Mouse (Mus musculus) MEL (cell line): ENCODE data around the gene Hexim2. TPM values are rescaled to one million over a fixed set of nuclear protein-coding genes. Genes with fewer than 3 reads are reported as not detected.

ENCODE experiments used
- DNase-seq: peaks from one replicate; pipeline ENCODE4 v3.0.0; 2011; ENCODE audit warnings: low read depth, low spot score
- H3K27ac ChIP-seq: 2 replicates; pipeline ENCODE4 v1.5.1; 2012; ENCODE audit warnings: low read depth, mild to moderate bottlenecking, control low read depth, low read length, moderate library complexity; ENCODE audit not compliant: control insufficient read depth
- H3K27me3 ChIP-seq, 2 experiments: fragments of 150-350 bp in 1 of 2; sonication (generic) in 1 of 2; 2 replicates each; pipeline ENCODE4 v1.6.1; 2012; ENCODE audit warnings: low read length in 2 of 2, mild to moderate bottlenecking in 2 of 2, improper control_type of control experiment in 1 of 2, moderate library complexity in 1 of 2; ENCODE audit not compliant: insufficient read depth in 2 of 2, control insufficient read depth in 1 of 2
- H3K36me3 ChIP-seq, 2 experiments: 2 replicates each; pipeline ENCODE4 v1.6.1; 2012 to 2014; ENCODE audit warnings: low read length in 2 of 2, improper control_type of control experiment in 1 of 2, inconsistent platforms in 1 of 2, mild to moderate bottlenecking in 1 of 2; ENCODE audit not compliant: insufficient read depth in 2 of 2, control insufficient read depth in 1 of 2
- H3K4me1 ChIP-seq, 2 experiments: fragments of 150-350 bp in 1 of 2; sonication (generic) in 1 of 2; 2 replicates each; pipeline ENCODE4 v1.6.1; 2012; ENCODE audit warnings: low read length in 2 of 2, improper control_type of control experiment in 1 of 2, mild to moderate bottlenecking in 1 of 2; ENCODE audit not compliant: insufficient read depth in 2 of 2, control insufficient read depth in 1 of 2
- H3K4me3 ChIP-seq, 2 experiments: fragments of 150-350 bp in 1 of 2; sonication (generic) in 1 of 2; 2 replicates each; pipeline ENCODE4 v1.5.1; 2012; ENCODE audit warnings: low read depth in 2 of 2, low read length in 2 of 2, mild to moderate bottlenecking in 2 of 2, moderate library complexity in 2 of 2, control low read depth in 1 of 2, improper control_type of control experiment in 1 of 2; ENCODE audit not compliant: control insufficient read depth in 1 of 2, insufficient read depth in 1 of 2
- H3K79me2 ChIP-seq: 2 replicates; pipeline ENCODE4 v1.6.1; 2012; ENCODE audit warnings: mild to moderate bottlenecking, low read length, moderate library complexity; ENCODE audit not compliant: control insufficient read depth, poor library complexity, insufficient read depth
- H3K9ac ChIP-seq: 2 replicates; pipeline ENCODE4 v1.6.1; 2012; ENCODE audit warnings: low read depth, mild to moderate bottlenecking, control low read depth, low read length, moderate library complexity; ENCODE audit not compliant: control insufficient read depth, poor library complexity, severe bottlenecking
- H3K9me3 ChIP-seq: fragments of 150-350 bp; sonication (generic); replicated peaks from 2 replicates; pipeline ENCODE4 v1.6.1; 2012; ENCODE audit warnings: mild to moderate bottlenecking, low read length, improper control_type of control experiment, moderate library complexity; ENCODE audit not compliant: insufficient read depth
- E2F4 ChIP-seq: IDR thresholded peaks from 2 replicates; pipeline ENCODE4 v1.6.1; 2011; ENCODE audit warnings: low read depth, low read length, improper control_type of control experiment, borderline replicate concordance
- GABPA ChIP-seq: IDR thresholded peaks from 2 replicates; pipeline ENCODE4 v1.6.1; 2012; ENCODE audit warnings: low read depth, mild to moderate bottlenecking, inconsistent platforms, low read length, improper control_type of control experiment, moderate library complexity
- GATA1 ChIP-seq: IDR thresholded peaks from 2 replicates; pipeline ENCODE4 v1.6.1; 2011; ENCODE audit warnings: low read depth, low read length, improper control_type of control experiment
- KAT2A ChIP-seq: conservative IDR thresholded peaks from 2 replicates; pipeline ENCODE4 v1.6.1; 2012; ENCODE audit warnings: low read depth, low read length, improper control_type of control experiment, inconsistent platforms
- MAFK ChIP-seq: IDR thresholded peaks from 2 replicates; pipeline ENCODE4 v1.6.1; 2011; ENCODE audit warnings: low read depth, mild to moderate bottlenecking, low read length, improper control_type of control experiment, borderline replicate concordance
- MAX ChIP-seq: IDR thresholded peaks from 2 replicates; pipeline ENCODE4 v1.6.1; 2011; ENCODE audit warnings: low read length, improper control_type of control experiment
- MYB ChIP-seq: IDR thresholded peaks from 2 replicates; pipeline ENCODE4 v1.6.1; 2011; ENCODE audit warnings: mild to moderate bottlenecking, low read depth, low read length, improper control_type of control experiment
- NRF1 ChIP-seq: IDR thresholded peaks from 2 replicates; pipeline ENCODE4 v1.6.1; 2014; ENCODE audit warnings: low read depth, mild to moderate bottlenecking, inconsistent platforms, low read length, improper control_type of control experiment, moderate library complexity; ENCODE audit not compliant: poor library complexity, insufficient read depth, severe bottlenecking
- POLR2A ChIP-seq, 2 experiments: IDR thresholded peaks; 2 replicates each; pipeline ENCODE4 v1.6.1; 2011 to 2012; ENCODE audit warnings: low read length in 2 of 2, mild to moderate bottlenecking in 2 of 2, control low read depth in 1 of 2, improper control_type of control experiment in 1 of 2, low read depth in 1 of 2, moderate library complexity in 1 of 2; ENCODE audit not compliant: control insufficient read depth in 1 of 2, insufficient read depth in 1 of 2, poor library complexity in 1 of 2
- POLR2AphosphoS2 ChIP-seq: IDR thresholded peaks from 2 replicates; pipeline ENCODE4 v1.6.1; 2011; ENCODE audit warnings: low read length, improper control_type of control experiment
- RAD21 ChIP-seq: IDR thresholded peaks from 2 replicates; pipeline ENCODE4 v1.6.1; 2011; ENCODE audit warnings: mild to moderate bottlenecking, low read depth, low read length, improper control_type of control experiment
- SMC3 ChIP-seq: IDR thresholded peaks from 2 replicates; pipeline ENCODE4 v1.6.1; 2011; ENCODE audit warnings: low read depth, low read length, improper control_type of control experiment
- TCF12 ChIP-seq: IDR thresholded peaks from 2 replicates; pipeline ENCODE4 v1.6.1; 2014; ENCODE audit warnings: low read depth, mild to moderate bottlenecking, inconsistent platforms, low read length, improper control_type of control experiment, moderate library complexity
- UBTF ChIP-seq: IDR thresholded peaks from 2 replicates; pipeline ENCODE4 v1.6.1; 2012; ENCODE audit warnings: low read depth, mild to moderate bottlenecking, inconsistent platforms, low read length, improper control_type of control experiment, moderate library complexity, borderline replicate concordance; ENCODE audit not compliant: insufficient read depth
- USF1 ChIP-seq: IDR thresholded peaks from 2 replicates; pipeline ENCODE4 v1.6.1; 2014; ENCODE audit warnings: low read depth, mild to moderate bottlenecking, inconsistent platforms, low read length, improper control_type of control experiment, moderate library complexity
- ZC3H11A ChIP-seq: IDR thresholded peaks from 2 replicates; pipeline ENCODE4 v1.6.1; 2012; ENCODE audit warnings: low read depth, mild to moderate bottlenecking, inconsistent platforms, low read length, improper control_type of control experiment
- ZKSCAN1 ChIP-seq: IDR thresholded peaks from 2 replicates; pipeline ENCODE4 v1.6.1; 2012; ENCODE audit warnings: low read depth, mild to moderate bottlenecking, inconsistent platforms, low read length, improper control_type of control experiment, moderate library complexity
- polyA plus RNA-seq, 2 experiments: library from polyadenylated mRNA; stranded (reverse) in 1 of 2; unstranded in 1 of 2; fragments of >175 nt in 1 of 2; fragments of >200 nt in 1 of 2; gene quantifications; 2 replicates each; pipeline versions ENCODE4 v1.2.1 to v1.2.4; 2012; ENCODE audit warnings: low replicate concordance in 2 of 2, low read depth in 1 of 2; ENCODE audit not compliant: insufficient read length in 2 of 2, insufficient read depth in 1 of 2, missing spikeins in 1 of 2
- total RNA-seq: library from RNA; depleted of rRNA; stranded (reverse); fragments of 300-350 nt; gene quantifications from 2 replicates; pipeline ENCODE4 v1.2.3, GENCODE M21; 2012

Gene Hexim2
- total and polyA plus RNA-seq, 3 experiments = 12.3 to 12.5 TPM; not detected in 1

DNA sequence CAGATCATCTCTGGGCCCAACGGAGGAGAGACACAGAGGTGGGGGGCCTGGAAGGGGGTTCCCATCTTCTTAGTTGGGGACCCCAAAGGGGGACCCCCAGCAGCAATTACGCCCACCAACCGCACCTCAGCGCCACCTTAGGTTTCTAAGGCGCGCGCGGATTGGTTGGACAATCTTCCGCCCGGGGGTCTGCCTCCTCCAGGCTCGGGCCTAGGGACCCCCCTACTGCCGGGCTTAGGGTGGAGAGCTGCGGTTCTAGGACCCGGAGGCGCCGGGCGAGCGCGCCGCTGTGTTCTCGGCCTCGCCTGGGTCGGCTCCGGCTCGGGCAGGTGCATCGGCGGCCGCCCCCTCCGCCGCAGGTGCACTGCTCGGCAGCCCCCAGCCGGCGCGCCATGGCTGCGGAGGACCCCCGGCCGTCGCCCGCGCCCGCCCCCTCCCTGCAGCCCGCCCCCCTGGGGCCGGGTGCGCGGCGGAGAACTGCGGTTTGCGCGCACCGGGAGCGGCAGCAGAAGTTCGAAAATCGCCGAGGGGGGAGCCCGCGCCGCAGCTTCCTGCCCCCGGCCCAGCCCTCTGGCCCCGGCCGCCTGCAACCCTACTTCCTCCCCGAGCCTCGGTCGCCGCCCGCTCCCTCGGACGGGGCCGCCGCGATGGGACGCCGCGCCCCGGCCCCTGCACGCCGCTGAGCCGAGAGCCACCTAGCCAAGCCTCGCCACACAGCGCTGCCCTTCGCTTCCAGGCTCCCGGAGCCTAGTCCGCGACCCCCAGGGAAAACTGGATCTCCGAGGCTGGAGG, 38.5 kb downstream of the Hexim2 start, which contains the start of gene Fmnl1:
Gene Fmnl1, plus strand, starts transcription at position 614 of the 792 bp plus-strand sequence.
- H3K9ac ChIP-seq = peak within 1 kb of the TSS; percentile 59
- peaks cover 3 to 12% of the 10 kb centered on the region in 2 experiments; a peak in 3 of 4 replicates for H3K27me3 ChIP-seq
- H3K36me3 ChIP-seq = peaks cover 0 to 14% of the 10 kb centered on the region in 2 experiments; a peak in 2 of 4 replicates
- TF ChIP-seq TCF12 = no peak
- no peak for TF ChIP-seq SMC3
- TF ChIP-seq UBTF = peak; percentile 76; the same call in 1 of the 2 replicates
- no peaks in the 10 kb centered on the region for H3K9me3 ChIP-seq
- H3K79me2 ChIP-seq = no peaks in the 10 kb centered on the region; the same call in 1 of the 2 replicates
- no peak for DNase-seq
- peaks cover 7 to 25% of the 10 kb centered on the region in 2 experiments; a peak in 3 of 4 replicates for H3K4me1 ChIP-seq
- no peak within 1 kb of the TSS for H3K27ac ChIP-seq
- H3K4me3 ChIP-seq = peak within 1 kb of the TSS; percentile 45 to 50

DNA sequence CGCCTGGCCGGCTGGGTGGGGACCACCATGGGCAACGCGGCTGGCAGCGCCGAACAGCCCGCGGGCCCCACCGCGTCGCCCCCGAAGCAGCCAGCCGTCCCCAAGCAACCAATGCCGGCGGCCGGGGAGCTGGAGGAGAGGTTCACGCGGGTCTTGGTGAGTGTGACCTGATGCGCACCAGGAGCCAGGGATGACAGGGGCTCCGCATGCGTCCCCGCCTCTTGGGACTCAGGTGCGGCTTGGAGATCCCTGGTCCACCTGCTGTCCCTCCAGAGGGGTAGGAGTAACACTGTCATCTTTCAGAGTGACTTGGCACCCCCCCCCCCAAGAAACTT, 39.0 kb downstream of the Hexim2 start:
- no peak overlapping the region for H3K27ac ChIP-seq
- DNase-seq = no peak
- no peaks in the 10 kb centered on the region for H3K9me3 ChIP-seq
- peaks cover 3 to 12% of the 10 kb centered on the region in 2 experiments; a peak in 3 of 4 replicates for H3K27me3 ChIP-seq
- H3K4me1 ChIP-seq = peaks cover 7 to 27% of the 10 kb centered on the region in 2 experiments; a peak in 3 of 4 replicates
- H3K9ac ChIP-seq = peak overlapping the region; percentile 59
- no peak for TF ChIP-seq MYB
- TF ChIP-seq MAFK = no peak
- TF ChIP-seq POLR2AphosphoS2 = no peak
- no peak for TF ChIP-seq GABPA
- no peak for TF ChIP-seq E2F4
- TF ChIP-seq POLR2A (IDR thresholded peaks at IDR 0.05; ENCODE audit: control insufficient read depth in 1 of 2, insufficient read depth in 1 of 2, low read depth in 1 of 2, low read length in 2 of 2, poor library complexity in 1 of 2) = no peak
- no peak for TF ChIP-seq KAT2A
- no peak for TF ChIP-seq USF1
- no peak for TF ChIP-seq ZKSCAN1
- TF ChIP-seq RAD21 = no peak
- TF ChIP-seq GATA1 = no peak
- TF ChIP-seq SMC3 = no peak
- no peak for TF ChIP-seq MAX
- TF ChIP-seq NRF1 = no peak
- TF ChIP-seq ZC3H11A = no peak
- H3K79me2 ChIP-seq = no peaks in the 10 kb centered on the region; the same call in 1 of the 2 replicates
- peak overlapping the region; percentile 45 to 50; a peak in 3 of 4 replicates for H3K4me3 ChIP-seq
- peaks cover 0 to 16% of the 10 kb centered on the region in 2 experiments; a peak in 2 of 4 replicates for H3K36me3 ChIP-seq
